Mouse (Mus musculus): Measurements from ENCODE around the gene Abcc3. TPM values are rescaled to one million over a fixed set of nuclear protein-coding genes. Genes with fewer than 3 reads are reported as not detected.

Gene Abcc3
- polyA plus RNA-seq, 1 experiment from 2014 or later: 1.3 TPM

- ATAC-seq (ENCODE audit: low read depth): no peak
- Histone ChIP-seq H3K9me3 (ENCODE audit: control insufficient read depth, low read length) (no peaks in the 10 kb centered on the region), H3K36me3 (ENCODE audit: control insufficient read depth, insufficient read depth, low read length) (peaks cover 27% of the 10 kb centered on the region), H3K4me1 (ENCODE audit: control insufficient read depth, insufficient read depth, low read length) (peaks cover 16% of the 10 kb centered on the region), H3K27ac (replicated peaks; ENCODE audit: low read depth, low read length) (no peak overlapping the region), H3K9ac (ENCODE audit: low read depth, low read length) (no peak overlapping the region), H3K4me2 (ENCODE audit: low read depth, low read length) (no peak overlapping the region), H3K4me3 (ENCODE audit: low read depth, low read length) (no peak overlapping the region), H3K27me3 (replicated peaks; ENCODE audit: control insufficient read depth, insufficient read depth, low read length) (no peaks in the 10 kb centered on the region)
- WGBS: 88% methylated on average over 6 of the region's 6 CpGs
- no peak for DNase-seq (ENCODE audit: low spot score)
Observed at GRCm38 (mm10) chr11:94332726-94333125, 60.1 kb downstream of the Abcc3 start.

GRCm38 (mm10) chr11:94330211-94330610 is 62.6 kb downstream of the Abcc3 start:
- Histone ChIP-seq H3K36me3 (ENCODE audit: control insufficient read depth, insufficient read depth, low read length) (peaks cover 10% of the 10 kb centered on the region), H3K4me3 (ENCODE audit: low read depth, low read length) (0 out of 2 replicates have a peak overlapping the region, but pooled peaks have one; percentile 0), H3K9ac (ENCODE audit: low read depth, low read length) (no peak overlapping the region), H3K4me1 (ENCODE audit: control insufficient read depth, insufficient read depth, low read length) (peaks cover 24% of the 10 kb centered on the region), H3K4me2 (ENCODE audit: low read depth, low read length) (0 out of 2 replicates have a peak overlapping the region, but pooled peaks have one; percentile 66), H3K9me3 (ENCODE audit: control insufficient read depth, low read length) (no peaks in the 10 kb centered on the region), H3K27me3 (replicated peaks; ENCODE audit: control insufficient read depth, insufficient read depth, low read length) (no peaks in the 10 kb centered on the region), H3K27ac (replicated peaks; ENCODE audit: low read depth, low read length) (no peak overlapping the region)
- ATAC-seq (ENCODE audit: low read depth) (no peak), DNase-seq (ENCODE audit: low spot score) (no peak)
- WGBS: 87% methylated on average over 3 of the region's 3 CpGs

GRCm38 (mm10) chr11:94329270-94329891 is 63.4 kb downstream of the Abcc3 start:
- Histone ChIP-seq H3K4me1 (ENCODE audit: control insufficient read depth, insufficient read depth, low read length) (peaks cover 24% of the 10 kb centered on the region), H3K4me3 (ENCODE audit: low read depth, low read length) (peak overlapping the region; percentile 73; the same call in 1 of the 2 replicates), H3K4me2 (ENCODE audit: low read depth, low read length) (peak overlapping the region; percentile 66; the same call in 1 of the 2 replicates), H3K27me3 (replicated peaks; ENCODE audit: control insufficient read depth, insufficient read depth, low read length) (no peaks in the 10 kb centered on the region), H3K27ac (replicated peaks; ENCODE audit: low read depth, low read length) (0 out of 2 replicates have a peak overlapping the region, but pooled peaks have one; percentile 98), H3K9me3 (ENCODE audit: control insufficient read depth, low read length) (no peaks in the 10 kb centered on the region), H3K36me3 (ENCODE audit: control insufficient read depth, insufficient read depth, low read length) (peaks cover 3% of the 10 kb centered on the region), H3K9ac (ENCODE audit: low read depth, low read length) (no peak overlapping the region; the same call in 1 of the 2 replicates)
- ATAC-seq (ENCODE audit: low read depth) (no peak), DNase-seq (ENCODE audit: low spot score) (peak; percentile 76)
- 54% methylated on average over 4 of the region's 4 CpGs for WGBS

DNA sequence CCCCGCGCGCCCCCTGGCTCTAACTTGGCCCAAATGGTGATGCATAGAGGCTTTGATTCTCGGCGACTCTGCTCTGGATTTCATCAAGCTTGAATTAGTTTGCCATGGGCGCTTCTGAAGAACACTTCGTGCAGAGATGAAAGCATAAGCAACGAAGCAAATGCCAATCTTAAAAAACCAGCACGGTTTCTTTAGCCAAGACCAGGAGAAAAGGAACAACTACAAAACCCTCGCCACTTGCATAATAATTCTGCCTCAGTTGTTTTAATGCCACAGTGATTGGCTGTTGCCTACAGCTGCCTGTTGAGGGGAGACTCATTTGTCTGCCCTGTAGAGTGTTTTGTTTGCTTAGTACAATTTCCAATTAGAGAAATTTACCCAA is 64.2 kb downstream of the Abcc3 start:
- DNase-seq (ENCODE audit: low spot score): no peak
- Histone ChIP-seq H3K4me3 (ENCODE audit: low read depth, low read length) (peak overlapping the region; percentile 73), H3K9me3 (ENCODE audit: control insufficient read depth, low read length) (no peaks in the 10 kb centered on the region), H3K9ac (ENCODE audit: low read depth, low read length) (peak overlapping the region; percentile 88), H3K4me2 (ENCODE audit: low read depth, low read length) (peak overlapping the region; percentile 66), H3K27me3 (replicated peaks; ENCODE audit: control insufficient read depth, insufficient read depth, low read length) (no peaks in the 10 kb centered on the region), H3K4me1 (ENCODE audit: control insufficient read depth, insufficient read depth, low read length) (peaks cover 24% of the 10 kb centered on the region), H3K36me3 (ENCODE audit: control insufficient read depth, insufficient read depth, low read length) (no peaks in the 10 kb centered on the region), H3K27ac (replicated peaks; ENCODE audit: low read depth, low read length) (peak overlapping the region; percentile 98)
- no peak for ATAC-seq (ENCODE audit: low read depth)
- under 1% methylated on average over 9 of the region's 10 CpGs for WGBS

- peak within 1 kb of the TSS; percentile 88 for H3K9ac ChIP-seq (ENCODE audit: low read depth, low read length)
- H3K27me3 ChIP-seq (replicated peaks; ENCODE audit: control insufficient read depth, insufficient read depth, low read length): no peaks in the 10 kb centered on the region
- ATAC-seq (ENCODE audit: low read depth) (peak; percentile 90), DNase-seq (ENCODE audit: low spot score) (peak; percentile 97)
- H3K4me1 ChIP-seq (ENCODE audit: control insufficient read depth, insufficient read depth, low read length): peaks cover 24% of the 10 kb centered on the region
- H3K36me3 ChIP-seq (ENCODE audit: control insufficient read depth, insufficient read depth, low read length): no peaks in the 10 kb centered on the region
- 2% methylated on average over 27 of the region's 78 CpGs for WGBS
- H3K9me3 ChIP-seq (ENCODE audit: control insufficient read depth, low read length): no peaks in the 10 kb centered on the region
- H3K4me2 ChIP-seq (ENCODE audit: low read depth, low read length): peak within 1 kb of the TSS; percentile 66
- H3K27ac ChIP-seq (replicated peaks; ENCODE audit: low read depth, low read length): peak within 1 kb of the TSS; percentile 98
- peak within 1 kb of the TSS; percentile 73 for H3K4me3 ChIP-seq (ENCODE audit: low read depth, low read length)
Observed at GRCm38 (mm10) chr11:94327693-94328643, 64.8 kb downstream of the Abcc3 start, which contains the start of gene Ankrd40. Ankrd40 (plus strand) TSS chr11:94328001.

- Histone ChIP-seq H3K4me1 (ENCODE audit: control insufficient read depth, insufficient read depth, low read length) (peaks cover 27% of the 10 kb centered on the region), H3K9me3 (ENCODE audit: control insufficient read depth, low read length) (no peaks in the 10 kb centered on the region), H3K27me3 (replicated peaks; ENCODE audit: control insufficient read depth, insufficient read depth, low read length) (no peaks in the 10 kb centered on the region), H3K36me3 (ENCODE audit: control insufficient read depth, insufficient read depth, low read length) (no peaks in the 10 kb centered on the region), H3K27ac (replicated peaks; ENCODE audit: low read depth, low read length) (peak overlapping the region; percentile 98), H3K9ac (ENCODE audit: low read depth, low read length) (peak overlapping the region; percentile 88), H3K4me3 (ENCODE audit: low read depth, low read length) (peak overlapping the region; percentile 73), H3K4me2 (ENCODE audit: low read depth, low read length) (peak overlapping the region; percentile 66)
- WGBS: 3% methylated on average over 10 of the region's 10 CpGs
- DNase-seq (ENCODE audit: low spot score) (peak; percentile 86), ATAC-seq (ENCODE audit: low read depth) (peak; percentile 83)
Observed at GRCm38 (mm10) chr11:94326961-94327411, 65.8 kb downstream of the Abcc3 start.

- Histone ChIP-seq H3K4me2 (ENCODE audit: low read depth, low read length) (no peak overlapping the region), H3K9ac (ENCODE audit: low read depth, low read length) (no peak overlapping the region), H3K27ac (replicated peaks; ENCODE audit: low read depth, low read length) (no peak overlapping the region), H3K4me3 (ENCODE audit: low read depth, low read length) (no peak overlapping the region), H3K36me3 (ENCODE audit: control insufficient read depth, insufficient read depth, low read length) (no peaks in the 10 kb centered on the region), H3K27me3 (replicated peaks; ENCODE audit: control insufficient read depth, insufficient read depth, low read length) (no peaks in the 10 kb centered on the region), H3K4me1 (ENCODE audit: control insufficient read depth, insufficient read depth, low read length) (peaks cover 25% of the 10 kb centered on the region), H3K9me3 (ENCODE audit: control insufficient read depth, low read length) (no peaks in the 10 kb centered on the region)
- DNase-seq (ENCODE audit: low spot score): no peak
- no peak for ATAC-seq (ENCODE audit: low read depth)
- WGBS: 78% methylated on average over 5 of the region's 5 CpGs
Observed at GRCm38 (mm10) chr11:94324618-94325017, 68.2 kb downstream of the Abcc3 start.

GRCm38 (mm10) chr11:94323271-94323925 is 69.4 kb downstream of the Abcc3 start:
- no peak for DNase-seq (ENCODE audit: low spot score)
- no peak overlapping the region for H3K9ac ChIP-seq (ENCODE audit: low read depth, low read length)
- no peak overlapping the region for H3K4me2 ChIP-seq (ENCODE audit: low read depth, low read length)
- no peaks in the 10 kb centered on the region for H3K9me3 ChIP-seq (ENCODE audit: control insufficient read depth, low read length)
- H3K27ac ChIP-seq (replicated peaks; ENCODE audit: low read depth, low read length): no peak overlapping the region
- no peak for ATAC-seq (ENCODE audit: low read depth)
- no peak overlapping the region for H3K4me3 ChIP-seq (ENCODE audit: low read depth, low read length)
- peaks cover 18% of the 10 kb centered on the region for H3K4me1 ChIP-seq (ENCODE audit: control insufficient read depth, insufficient read depth, low read length)
- peaks cover 3% of the 10 kb centered on the region; the same call in 1 of the 2 replicates for H3K36me3 ChIP-seq (ENCODE audit: control insufficient read depth, insufficient read depth, low read length)
- H3K27me3 ChIP-seq (replicated peaks; ENCODE audit: control insufficient read depth, insufficient read depth, low read length): no peaks in the 10 kb centered on the region
- 69% methylated on average over 5 of the region's 5 CpGs for WGBS

All from embryonic facial prominence, embryonic 14.5 days (tissue).